Mouse (Mus musculus): ENCODE measurements around the gene Phb2.
A peak's percentile ranks its signal among the peaks of the same experiment; 100 is the strongest.

Gene Phb2

DNA sequence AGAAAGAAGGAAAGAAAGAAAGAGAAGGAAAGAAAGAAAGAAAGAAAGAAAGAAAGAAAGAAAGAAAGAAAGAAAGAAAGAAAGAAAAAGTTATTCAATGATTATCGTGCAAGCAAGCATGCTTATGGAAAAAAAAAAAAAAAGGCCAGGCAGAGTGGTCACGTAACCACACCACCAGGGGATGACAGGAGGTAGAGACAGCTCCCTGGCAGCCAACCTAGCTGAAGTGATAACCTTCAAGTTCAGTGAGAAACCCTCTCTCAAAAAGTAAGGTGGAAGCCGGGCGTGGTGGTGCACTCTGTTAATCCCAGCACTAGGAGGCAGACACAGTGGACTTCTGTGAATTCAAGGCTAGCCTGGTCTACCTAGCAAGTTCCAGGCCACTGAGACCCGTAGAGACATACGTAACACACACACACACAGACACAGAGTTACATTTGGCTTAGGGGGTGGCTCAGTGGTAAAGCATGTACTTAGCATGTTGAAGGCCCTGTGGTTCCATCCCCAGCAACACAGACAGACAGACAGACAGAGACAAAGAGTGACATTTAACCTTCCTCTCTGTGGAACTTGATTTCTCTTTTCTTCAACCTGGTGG is 10.8 kb downstream of the Phb2 start:
- peak; percentile 49 for DNase-seq (ENCODE audit: low read depth, low spot score)

DNA sequence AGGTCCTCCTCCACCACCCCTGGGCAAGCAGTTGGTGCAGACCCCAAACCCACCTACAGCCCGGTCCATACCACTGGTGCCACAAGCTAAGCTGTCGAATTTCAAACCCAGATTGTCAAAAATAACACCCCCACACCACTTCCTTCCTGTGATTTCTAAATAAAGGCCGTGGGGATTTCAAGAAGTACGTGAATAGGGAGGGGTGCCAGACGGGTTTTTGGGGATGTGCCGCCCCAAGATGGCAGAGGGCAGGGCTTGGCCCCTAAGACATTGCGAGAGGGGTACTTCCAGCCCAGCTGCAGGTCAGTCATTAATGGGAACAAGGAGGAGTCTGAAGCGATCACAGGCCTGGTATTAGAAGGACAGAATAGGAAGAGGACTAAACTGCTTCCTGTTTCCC is 11.4 kb downstream of the Phb2 start:
- DNase-seq (ENCODE audit: low read depth, low spot score), result peak; percentile 71

DNA sequence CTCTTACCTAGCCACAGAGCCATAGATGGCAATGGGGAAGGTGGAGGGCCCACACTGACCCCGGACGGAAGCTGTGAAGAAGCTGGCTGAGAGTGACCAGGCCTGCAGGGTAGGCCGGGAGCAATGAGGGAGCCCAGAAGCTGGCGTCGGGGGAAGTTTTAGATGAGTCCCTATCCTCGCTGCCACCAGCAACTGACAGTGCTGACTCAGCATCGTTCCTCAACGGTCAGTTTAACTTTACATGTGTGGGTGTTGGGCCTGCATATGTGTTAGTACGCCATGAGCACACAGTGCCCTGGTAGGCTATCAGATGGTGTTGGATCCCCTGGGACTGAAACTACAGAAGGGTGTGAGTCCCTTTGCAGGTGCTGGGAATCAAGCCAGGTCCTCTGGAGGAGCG is 12.3 kb downstream of the Phb2 start:
- DNase-seq (ENCODE audit: low read depth, low spot score), result no peak

DNA sequence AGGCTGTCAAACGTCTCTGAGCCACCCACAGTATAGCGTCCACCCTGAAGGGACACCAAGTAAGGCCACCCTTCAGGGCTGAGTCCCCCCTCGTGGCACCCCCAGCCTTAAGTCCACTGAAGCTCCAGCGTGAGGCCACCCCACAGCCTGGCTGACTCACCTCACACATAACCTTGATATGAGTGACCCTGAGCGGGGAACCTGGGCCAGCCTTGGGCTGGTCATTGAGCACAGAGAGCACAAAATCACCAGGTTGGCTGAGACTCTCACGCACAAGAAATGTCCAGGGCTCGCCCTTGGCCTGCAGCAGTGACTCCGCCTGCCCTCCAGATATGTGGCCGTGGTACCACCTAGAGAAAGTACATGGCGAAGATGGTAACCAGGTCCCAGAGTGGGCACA is 16.5 kb downstream of the Phb2 start:
- DNase-seq (ENCODE audit: low read depth, low spot score), result no peak

DNA sequence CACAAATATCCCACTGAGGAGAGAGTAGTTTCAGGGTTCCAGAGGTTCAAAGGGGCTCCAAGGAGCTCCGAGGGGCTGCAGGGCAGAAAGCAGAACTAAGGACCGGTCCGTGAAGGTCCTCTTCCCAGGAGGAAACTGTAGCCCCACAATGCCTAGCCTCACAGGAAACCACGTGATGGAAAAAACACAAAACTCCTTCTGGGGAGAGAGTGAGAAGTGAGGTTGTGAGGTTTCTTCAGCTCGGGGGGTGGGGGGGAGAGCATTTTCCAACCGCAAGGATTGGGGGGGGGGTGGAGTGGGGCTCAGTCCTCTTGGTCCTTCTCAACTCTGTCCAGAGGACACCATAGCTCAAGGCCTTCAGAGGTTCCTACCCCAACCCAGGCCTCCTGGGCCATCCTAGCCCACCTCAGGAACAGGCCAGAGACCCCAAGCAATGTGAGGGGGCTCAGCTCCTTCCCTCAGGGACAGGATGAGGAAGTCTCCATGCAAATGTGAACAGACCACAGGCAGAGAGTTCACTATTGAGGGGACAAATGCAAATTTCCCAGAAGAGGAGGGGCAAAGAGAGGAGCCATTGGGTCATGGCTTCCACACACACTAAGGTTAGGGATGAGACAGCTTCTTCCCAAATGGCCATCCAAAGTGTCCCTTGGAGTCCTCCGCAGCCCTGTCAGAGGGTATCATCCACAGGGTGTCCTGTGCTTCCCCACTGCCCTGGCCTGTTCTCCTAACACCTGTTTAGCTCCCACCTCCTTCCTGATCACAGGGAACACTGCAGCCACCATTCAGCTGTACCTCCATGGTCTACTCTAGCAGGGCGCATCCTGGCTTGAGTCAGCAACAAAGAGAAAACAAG is 17.9 kb downstream of the Phb2 start:
- DNase-seq (ENCODE audit: low read depth, low spot score), result peak; percentile 62

DNA sequence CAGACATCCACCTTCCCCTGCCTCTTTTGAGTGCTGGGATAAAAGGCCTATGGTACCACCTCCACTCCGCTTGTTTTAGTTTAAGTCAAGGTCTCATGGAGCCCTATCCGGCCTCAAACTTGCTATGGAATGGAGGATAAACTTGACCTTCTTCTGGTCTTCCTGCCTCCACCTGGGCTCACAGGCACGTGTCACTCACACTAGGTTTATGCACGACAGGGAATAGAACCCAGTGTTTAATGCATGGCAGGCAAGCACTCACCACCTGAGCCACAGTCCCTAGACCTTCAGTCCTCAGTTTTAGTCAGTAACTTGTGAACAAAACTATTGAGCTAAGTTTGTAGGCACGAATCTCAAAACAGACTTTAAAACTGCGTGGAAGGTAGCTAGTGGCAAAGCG is 18.9 kb downstream of the Phb2 start:
- no peak for DNase-seq (ENCODE audit: low read depth, low spot score)

DNA sequence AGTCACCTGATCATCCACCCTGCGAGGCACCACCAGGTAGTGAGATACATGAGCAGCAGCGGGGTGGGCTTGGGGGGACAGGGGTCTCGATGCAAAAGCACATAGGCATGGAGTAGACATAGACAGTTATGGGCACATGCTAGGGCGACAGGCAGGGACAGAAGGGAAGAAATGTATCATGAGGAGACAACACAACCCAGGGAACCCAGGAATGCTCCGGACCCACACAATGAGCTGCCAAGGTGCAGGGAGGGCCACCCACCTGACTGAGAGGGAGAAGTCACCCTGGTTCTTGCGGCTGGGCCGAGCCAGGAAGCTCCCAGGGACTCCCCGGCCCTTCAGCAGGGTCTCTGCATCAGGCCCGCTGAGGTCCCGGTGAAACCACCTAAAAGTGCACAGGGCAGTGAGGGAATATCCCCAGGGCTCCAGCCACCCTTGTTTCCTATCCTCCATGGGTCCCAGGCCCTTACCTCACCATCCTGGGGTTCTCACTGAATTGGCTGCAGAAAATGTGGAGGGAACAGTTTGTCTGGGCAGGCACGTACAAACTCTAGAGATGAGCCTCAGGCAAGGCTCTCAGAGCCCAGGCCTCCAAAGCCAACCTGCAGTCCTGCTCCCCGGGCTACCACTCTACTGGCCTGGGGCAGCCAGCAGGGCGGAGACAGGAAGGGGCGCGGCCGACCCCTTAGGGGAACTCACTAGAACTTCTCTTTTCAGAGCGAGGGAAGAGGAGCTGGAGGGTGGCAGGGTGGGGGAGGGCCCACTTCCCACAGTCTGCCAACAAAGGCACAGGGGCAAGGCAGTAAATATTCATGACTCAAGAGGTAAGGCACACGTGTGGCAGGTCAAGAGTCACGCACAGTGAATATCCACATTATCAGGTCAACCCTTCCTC is 20.6 kb downstream of the Phb2 start:
- DNase-seq (ENCODE audit: low read depth, low spot score), result peak; percentile 75

DNA sequence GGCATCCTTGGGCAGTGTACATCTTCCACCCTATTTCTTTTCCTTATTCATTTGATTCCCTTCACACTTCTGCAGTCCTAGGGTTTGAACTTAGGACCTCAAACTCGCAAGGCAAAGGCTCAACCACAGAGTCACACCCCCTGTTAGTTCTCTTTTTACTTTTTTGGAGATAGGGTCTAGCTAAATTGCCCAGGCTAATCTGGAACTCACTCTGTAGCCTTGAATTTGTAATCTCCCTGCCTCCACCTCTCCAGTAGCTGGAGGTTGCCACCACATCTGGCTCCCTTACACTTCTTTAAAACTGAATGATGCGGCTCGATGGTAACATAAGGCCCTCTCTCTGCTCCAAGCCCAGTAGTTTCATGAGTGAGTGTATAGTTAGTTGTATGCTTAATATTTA is 22.3 kb downstream of the Phb2 start:
- DNase-seq (ENCODE audit: low read depth, low spot score), result no peak

DNA sequence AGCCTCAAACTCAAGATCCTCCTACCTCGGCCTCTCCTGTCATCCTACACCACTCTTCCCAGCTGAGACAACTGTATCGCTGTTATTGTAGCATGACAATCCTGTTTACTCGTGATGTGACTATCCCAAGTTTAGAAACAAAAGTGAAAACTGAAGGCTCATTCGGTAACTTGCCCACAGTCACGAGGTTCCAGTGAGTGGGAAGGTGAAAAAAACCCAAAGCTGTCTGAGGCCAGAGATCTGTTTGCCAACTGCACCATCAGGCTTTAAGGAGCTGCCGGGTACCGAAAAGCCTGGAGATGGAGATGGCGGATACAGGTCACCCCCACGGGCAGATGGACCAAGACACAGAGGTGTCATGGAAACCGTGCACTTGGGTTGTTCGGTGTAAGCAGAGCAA is 24.9 kb downstream of the Phb2 start:
- no peak for DNase-seq (ENCODE audit: low read depth, low spot score)

DNA sequence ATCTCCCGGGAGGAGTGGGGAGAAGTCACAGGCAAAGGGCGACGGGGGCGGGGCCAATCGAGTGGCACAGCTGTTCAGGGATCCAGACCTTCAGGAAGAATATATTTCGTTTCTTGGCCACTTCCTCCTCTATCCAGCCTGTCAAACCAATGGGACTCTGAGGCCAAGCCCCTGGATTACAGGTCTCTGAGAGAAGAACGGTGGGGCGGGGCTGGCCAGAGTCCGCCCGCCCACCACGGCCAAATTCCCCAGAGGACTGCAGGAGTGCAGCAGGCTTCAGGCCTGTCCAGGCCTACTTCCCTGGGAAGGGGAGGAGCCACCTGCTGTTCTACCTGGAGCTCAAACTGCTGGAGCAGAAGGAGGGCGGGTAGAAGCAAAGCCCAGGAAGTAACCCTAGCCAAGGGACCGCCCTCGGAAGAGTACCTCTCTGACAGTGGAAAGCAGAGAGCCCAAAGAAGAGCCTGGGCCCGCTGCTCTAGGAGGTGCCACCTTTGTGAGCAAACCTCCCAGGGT is 26.4 kb downstream of the Phb2 start, which contains the start of gene Ptpn6:
Ptpn6 (minus strand) TSS at position 204 of the 513 bp plus-strand sequence.
- DNase-seq (ENCODE audit: low read depth, low spot score), result peak; percentile 64

DNA sequence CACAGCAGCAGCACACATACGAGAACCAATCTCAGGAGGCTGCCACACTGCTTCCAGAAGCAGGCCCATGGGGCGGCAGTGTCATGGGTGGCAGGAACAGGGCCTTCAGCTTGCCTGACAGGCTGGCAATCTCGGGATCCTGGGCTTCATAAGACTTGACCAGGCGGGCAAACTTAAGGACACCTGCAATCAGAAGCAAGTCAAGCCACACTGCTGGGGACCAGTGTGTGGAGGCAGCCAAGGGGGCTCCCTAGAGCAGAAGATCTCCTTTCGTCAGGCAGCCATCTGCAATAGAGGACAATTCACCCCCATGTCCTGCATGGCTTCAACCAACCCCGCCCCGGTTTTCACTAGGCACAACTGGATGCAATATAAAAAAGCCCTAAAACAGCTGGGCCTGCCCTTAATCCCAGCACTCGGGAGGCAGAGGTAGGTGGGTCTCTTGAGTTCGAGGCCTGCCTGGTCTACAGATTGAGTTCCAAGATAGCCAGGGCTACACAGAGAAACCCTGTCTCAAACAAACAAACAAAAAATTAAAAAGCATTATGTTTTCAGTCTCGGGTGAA is 27.2 kb downstream of the Phb2 start:
- no peak for DNase-seq (ENCODE audit: low read depth, low spot score)

DNA sequence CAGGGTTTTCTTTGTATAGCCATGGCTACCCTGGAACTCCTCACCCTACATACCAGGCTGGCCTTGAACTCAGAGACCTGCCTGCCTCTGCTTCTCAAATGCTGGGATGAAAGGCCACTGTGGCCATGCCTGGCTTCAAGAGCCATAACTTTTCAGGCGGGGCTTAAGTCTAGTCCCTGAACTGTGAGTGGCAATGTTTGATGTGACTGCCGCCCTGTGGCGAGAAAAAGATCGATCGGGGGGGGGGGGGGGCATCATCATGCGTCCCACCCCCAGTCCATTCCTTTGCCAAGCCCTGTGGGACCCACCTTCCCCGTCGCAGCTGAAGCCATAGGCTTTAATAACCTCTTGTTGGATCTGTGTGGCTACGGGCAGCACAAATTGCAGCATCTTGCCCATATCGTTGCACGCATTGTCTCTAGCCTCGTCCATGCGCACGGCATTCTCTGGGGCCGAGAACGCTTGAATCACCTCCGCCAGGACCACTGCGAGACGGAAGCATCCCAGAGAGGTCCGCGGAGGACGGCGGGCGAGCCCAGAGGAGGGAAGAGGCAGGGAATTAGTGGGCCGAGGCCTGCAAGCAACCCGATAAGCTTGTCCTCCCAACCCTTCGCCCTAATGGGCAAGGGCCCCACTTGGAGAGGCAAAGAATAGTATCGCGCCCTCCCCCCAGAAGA is 28.2 kb downstream of the Phb2 start:
- peak; percentile 84 for DNase-seq (ENCODE audit: low read depth, low spot score)

DNA sequence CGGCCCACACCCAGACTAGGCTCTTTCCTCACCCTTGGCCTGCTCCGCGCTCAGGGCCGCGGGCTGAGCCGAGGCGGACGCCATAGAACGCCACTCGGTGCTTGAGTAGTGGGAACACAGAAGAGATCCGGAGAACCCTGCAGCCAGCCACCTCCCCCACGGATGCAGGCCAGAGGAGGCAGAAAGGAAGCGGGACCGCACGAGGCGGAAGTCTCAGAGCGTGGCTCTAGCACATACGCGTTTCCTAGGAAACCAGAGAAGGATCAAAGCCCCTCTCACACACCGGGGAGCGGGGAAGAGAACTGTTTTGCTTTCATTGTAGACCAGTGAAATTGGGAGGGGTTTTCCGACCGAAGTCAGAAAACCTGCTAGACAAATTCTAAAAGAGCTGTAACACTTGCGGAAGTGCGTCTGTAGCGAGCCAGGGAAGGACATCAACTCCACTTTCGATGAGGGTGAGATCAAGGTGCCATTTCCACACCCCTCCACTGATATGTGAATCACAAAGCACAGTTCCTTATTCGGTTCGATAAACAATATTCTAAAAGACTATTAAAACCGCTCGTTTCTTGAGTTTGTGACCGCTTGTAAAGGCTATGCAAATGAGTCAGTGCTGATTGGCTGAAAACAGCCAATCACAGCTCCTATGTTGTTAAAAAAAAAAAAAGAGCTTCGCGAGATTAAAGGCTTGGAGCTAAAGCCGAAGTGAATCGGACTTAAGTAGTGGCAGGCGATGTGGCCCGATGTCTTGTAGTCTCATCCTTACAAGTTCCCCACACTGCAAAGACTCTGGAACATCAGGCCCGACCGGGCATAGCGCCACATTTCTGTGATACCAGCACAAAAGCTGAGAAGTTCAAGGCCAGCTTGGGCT is 29.0 kb downstream of the Phb2 start, which contains the start of gene Grcc10:
Grcc10 (minus strand) TSS at position 487 of the 874 bp plus-strand sequence.
- peak; percentile 95 for DNase-seq (ENCODE audit: low read depth, low spot score)

DNA sequence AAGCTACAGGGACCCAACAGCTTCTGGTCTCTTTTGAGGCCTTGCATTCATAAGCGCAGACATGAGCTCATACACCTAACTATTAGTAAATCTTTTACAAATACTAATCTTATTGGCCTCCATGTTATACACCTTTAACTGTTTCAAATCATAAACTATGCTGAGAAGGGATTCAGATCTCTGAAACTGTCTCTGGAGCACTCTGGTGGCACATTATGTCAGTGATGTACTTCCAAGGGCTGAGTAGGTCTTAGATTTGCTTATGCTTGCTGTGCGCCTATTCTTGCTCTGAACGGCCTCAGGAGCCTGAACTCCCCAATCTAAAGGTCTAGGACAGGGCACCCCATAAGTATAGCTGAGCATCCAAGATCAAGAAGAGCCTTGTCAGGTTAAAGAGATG is 29.7 kb downstream of the Phb2 start:
- DNase-seq (ENCODE audit: low read depth, low spot score), result no peak

DNA sequence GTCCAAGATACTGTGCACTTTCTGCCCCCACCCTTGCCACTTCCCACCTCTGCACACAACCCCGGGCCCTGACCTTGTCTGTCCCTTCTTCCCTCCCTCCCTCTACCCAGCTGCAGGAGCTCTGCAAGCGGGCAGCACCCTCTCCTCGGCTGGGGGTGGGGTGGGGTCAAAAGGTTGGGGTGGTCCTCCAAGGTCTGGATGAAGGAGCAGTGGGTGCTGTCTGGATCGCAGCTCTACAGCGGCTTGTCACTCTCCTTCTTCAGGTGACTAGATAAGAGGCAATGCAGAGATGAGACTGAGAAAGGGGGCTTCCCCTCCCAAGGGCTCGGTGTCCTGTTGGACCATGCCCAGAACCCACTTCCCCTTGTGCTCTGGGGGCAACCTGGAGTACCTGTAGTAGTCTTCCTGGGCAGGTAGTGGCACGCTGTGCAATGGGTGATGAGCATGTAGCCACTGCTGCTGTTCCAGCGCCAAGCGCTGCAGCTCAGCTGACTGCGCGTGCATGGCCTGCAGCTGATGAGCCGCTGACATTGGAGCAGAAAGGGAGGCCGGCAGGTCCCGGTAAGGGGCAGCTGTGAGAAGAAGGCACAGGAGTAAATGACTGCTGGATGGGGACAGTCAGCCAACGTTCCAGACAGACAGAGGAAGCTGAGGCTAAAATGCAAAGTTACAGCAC is 30.8 kb downstream of the Phb2 start:
- no peak for DNase-seq (ENCODE audit: low read depth, low spot score)

DNA sequence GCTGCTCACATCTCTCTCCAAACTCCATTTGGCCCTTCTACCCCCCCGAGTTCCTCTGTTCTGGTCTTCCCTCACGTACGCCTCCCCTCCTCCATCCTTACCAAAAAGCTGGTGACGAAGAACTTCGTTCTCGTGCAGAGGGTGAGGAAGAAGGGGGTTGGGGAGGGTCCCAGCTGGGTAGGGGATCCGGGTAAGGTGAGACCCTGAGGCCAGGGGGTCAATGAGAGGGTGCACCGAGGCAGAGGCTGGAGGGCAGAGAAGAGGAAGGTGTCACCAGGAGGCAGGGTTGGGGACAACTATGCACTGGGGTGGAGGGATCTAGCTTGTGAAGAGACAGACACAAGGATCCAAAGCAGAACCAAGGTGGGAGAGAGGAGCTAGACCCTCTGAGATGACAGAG is 31.5 kb downstream of the Phb2 start:
- DNase-seq (ENCODE audit: low read depth, low spot score), result no peak

DNA sequence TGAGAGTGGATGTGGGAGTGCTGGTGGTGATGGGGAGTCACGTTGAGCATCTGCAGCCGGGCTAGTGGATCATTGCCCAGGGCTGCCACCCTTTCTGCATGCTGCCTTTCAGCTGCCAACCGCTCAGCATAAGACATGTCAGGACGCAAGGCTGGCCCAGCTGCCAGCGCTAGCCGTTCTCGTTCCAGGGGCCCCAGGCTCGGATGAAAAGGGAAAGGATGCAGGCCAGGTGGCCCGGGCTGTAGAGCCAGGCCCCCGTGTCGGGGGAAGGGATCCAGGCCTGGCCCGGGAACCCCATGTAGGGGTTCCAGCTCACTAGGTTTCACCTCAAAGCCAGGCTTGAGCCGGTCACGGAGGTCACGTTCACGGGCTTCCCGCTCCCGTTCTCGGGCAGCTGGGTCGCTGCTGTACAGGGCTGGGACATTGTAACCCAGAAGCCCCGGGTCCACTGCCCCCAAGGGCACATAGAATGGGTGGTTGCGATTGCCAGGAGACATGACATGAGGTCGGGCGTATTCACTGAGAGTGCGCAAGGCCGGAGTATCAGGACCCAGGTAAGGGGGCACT is 32.7 kb downstream of the Phb2 start:
- no peak for DNase-seq (ENCODE audit: low read depth, low spot score)

DNA sequence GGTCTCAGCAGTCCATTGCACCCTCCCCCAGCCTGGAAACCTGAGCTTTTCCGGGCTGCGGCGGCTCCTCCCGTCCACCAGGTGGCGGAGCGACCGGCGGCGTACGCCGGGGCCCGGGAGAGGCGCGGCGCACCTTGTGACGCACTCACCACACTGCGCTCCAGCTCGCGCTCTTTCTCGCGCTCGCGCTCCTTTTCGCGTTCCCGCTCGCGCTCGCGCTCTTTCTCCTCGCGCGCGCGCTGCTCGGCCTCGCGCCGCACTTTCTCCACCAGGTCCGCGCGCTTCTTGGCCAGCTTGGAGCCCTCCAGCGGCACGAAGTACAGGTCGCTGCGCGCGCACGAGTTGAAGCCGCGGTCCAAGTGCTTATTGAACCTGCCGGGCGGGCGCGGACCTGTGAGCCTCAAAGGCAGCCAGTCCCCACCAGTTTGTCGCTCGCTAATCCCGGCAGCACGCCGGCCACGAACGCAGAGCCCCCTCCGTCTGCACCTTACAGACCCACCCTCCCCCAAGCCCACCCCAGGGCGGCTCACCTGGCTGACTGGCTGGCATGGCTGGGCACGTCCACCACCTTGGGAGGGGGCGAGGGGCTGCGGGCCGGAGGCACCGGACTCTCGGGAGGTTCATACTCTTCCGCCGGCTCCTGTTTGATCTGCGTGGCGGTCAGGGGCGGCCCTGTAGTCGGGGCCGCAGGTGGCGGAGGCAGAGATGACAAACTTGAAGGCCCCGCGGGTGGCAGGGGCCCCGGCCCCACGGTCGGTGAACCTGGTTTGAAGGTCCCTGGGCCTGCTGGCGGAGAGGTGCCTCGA is 33.6 kb downstream of the Phb2 start:
- DNase-seq (ENCODE audit: low read depth, low spot score), result peak; percentile 96

Measured in CD4-positive, CD25-positive, alpha-beta regulatory T cell, adult 2 months (primary cell).